Mouse (Mus musculus) lung, embryonic 14.5 days (tissue): ENCODE results near the gene Mc3r. TPM values are rescaled to one million over a fixed set of nuclear protein-coding genes. Genes with fewer than 3 reads are reported as not detected.
A peak's percentile ranks its signal among the peaks of the same experiment; 100 is the strongest.

Experiments
- ATAC-seq: fragments of 200-750 bp; cut with Nextera tagmentation; 2 replicates; pipeline ENCODE4 v1.8.0; 2017; ENCODE audit warnings: mild to moderate bottlenecking, moderate TSS enrichment, moderate library complexity; ENCODE audit not compliant: insufficient read depth
- DNase-seq: peaks from one replicate; pipeline ENCODE4 v3.0.0-alpha.2; 2015
- H3K27ac ChIP-seq: fragments of 300-500 bp; sonication (generic); 2 replicates; pipeline ENCODE4 v1.5.1; 2014; ENCODE audit warnings: low read depth, mild to moderate bottlenecking, moderate library complexity
- H3K27me3 ChIP-seq: fragments of 300-500 bp; sonication (generic); 2 replicates; pipeline ENCODE4 v1.6.1; 2014; ENCODE audit warnings: low read length, control low read depth; ENCODE audit not compliant: insufficient read depth
- H3K36me3 ChIP-seq: fragments of 300-500 bp; sonication (generic); 2 replicates; pipeline ENCODE4 v1.6.1; 2014; ENCODE audit warnings: control low read depth; ENCODE audit not compliant: insufficient read depth
- H3K4me1 ChIP-seq: fragments of 300-500 bp; sonication (generic); 2 replicates; pipeline ENCODE4 v1.6.1; 2014; ENCODE audit warnings: antibody characterized with exemption, control low read depth; ENCODE audit not compliant: insufficient read depth
- H3K4me2 ChIP-seq: fragments of 300-500 bp; sonication (generic); 2 replicates; pipeline ENCODE4 v1.6.1; 2014; ENCODE audit warnings: mild to moderate bottlenecking
- H3K4me3 ChIP-seq: fragments of 300-500 bp; sonication (generic); 2 replicates; pipeline ENCODE4 v1.5.1; 2014; ENCODE audit warnings: low read depth, low read length
- H3K9ac ChIP-seq: fragments of 300-500 bp; sonication (generic); 2 replicates; pipeline ENCODE4 v1.6.1; 2014
- H3K9me3 ChIP-seq: fragments of 300-500 bp; sonication (generic); 2 replicates; pipeline ENCODE4 v1.6.1; 2016; ENCODE audit warnings: low read depth, low read length, control low read depth
- CTCF ChIP-seq: IDR thresholded peaks from 2 replicates; pipeline ENCODE4 v1.5.1; 2016; ENCODE audit warnings: antibody characterized with exemption, low read depth
- WGBS: fragments of 180-500 bp; shearing (Covaris S2); extraction: QIAGEN DNeasy Blood & Tissue Kit; methylation state at CpG from one replicate; pipeline ENCODE4 v1.1.7; 2014; 5-methylcytosine and 5-hydroxymethylcytosine counted together
- polyA plus RNA-seq: library from polyadenylated mRNA; unstranded; fragments of >200 nt; fragmentation: Nextera tagmentation; extraction: Ambion mirVana; gene quantifications from 2 replicates; pipeline ENCODE4 v1.2.1, GENCODE M21; 2014

Mc3r gene
- polyA plus RNA-seq, 1 experiment from 2014 or later: not detected

DNA sequence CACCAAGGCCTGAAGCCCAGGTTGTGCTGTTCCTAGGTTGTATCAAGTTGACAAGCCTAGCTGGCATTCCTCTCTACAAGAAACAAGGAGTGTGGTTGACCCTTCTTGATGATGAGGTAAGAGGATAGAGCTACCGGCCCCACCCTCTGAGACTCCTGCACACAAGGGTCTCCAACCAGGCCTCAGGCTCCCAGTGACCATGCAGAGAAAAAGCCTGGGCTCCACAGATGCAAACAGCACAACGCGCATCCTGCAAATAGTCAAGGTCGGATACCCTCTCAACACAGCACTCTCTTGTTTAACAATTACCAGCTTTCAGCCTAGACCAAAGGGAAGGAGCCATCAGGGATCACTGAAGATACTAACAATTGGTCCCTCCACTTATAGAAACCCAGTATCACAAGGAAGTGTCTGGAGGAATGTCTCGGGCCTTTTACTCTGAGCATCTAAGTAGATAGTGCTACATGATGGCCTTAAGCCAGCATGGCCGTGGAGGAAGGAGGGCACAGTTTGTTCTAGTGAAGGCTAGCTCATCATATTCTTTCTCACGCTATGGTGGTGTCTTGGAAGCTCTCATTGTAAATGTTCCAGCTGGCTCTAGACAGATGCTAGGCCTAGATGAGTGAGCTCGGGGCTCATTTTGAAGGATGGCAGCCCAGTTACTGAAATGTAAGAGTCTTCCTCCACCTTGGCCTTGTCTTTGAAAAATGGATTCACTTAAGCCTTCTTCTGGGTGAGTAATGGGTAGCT is 24.7 kb upstream of the Mc3r start:
- no peaks in the 10 kb centered on the region for H3K36me3 ChIP-seq
- no peaks in the 10 kb centered on the region for H3K4me1 ChIP-seq
- H3K27me3 ChIP-seq: no peaks in the 10 kb centered on the region
- no peak overlapping the region for H3K9ac ChIP-seq
- no peak overlapping the region for H3K27ac ChIP-seq
- DNase-seq: no peak
- H3K9me3 ChIP-seq: no peaks in the 10 kb centered on the region
- 73% methylated on average over 8 of the region's 8 CpGs for WGBS
- no peak for ATAC-seq
- H3K4me2 ChIP-seq: no peak overlapping the region
- no peak overlapping the region for H3K4me3 ChIP-seq
- no peak for TF ChIP-seq CTCF

DNA sequence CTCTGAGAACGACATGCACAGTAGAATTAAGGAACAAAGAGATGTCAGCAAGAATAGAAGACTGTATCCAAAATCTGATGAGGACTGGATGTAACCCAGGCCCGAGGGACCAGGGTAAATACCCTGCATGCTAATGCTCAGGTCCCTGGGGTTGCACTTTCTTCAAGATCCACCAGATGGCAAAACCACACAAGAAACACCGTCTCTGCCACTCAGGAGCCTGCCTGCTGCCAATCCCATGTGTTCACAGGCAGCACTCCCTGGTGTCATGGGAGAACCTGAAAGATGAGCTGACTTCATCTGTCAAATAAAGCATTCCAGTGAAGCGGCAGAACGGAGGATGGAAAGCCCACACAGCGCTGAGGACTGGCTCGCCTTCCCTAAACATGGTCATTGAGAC is 21.3 kb upstream of the Mc3r start:
- H3K4me2 ChIP-seq: no peak overlapping the region
- H3K27ac ChIP-seq: no peak overlapping the region
- no peak overlapping the region for H3K9ac ChIP-seq
- H3K9me3 ChIP-seq: no peaks in the 10 kb centered on the region
- no peaks in the 10 kb centered on the region for H3K4me1 ChIP-seq
- peak; percentile 66 for DNase-seq
- H3K36me3 ChIP-seq: no peaks in the 10 kb centered on the region
- 22% methylated on average over 7 of the region's 7 CpGs for WGBS
- peak; percentile 69 for TF ChIP-seq CTCF
- no peak overlapping the region for H3K4me3 ChIP-seq
- ATAC-seq: peak; percentile 24; the same call in 1 of the 2 replicates
- no peaks in the 10 kb centered on the region for H3K27me3 ChIP-seq

GRCm38 (mm10) chr2:172227808-172228207 is 20.5 kb upstream of the Mc3r start:
- no peak for ATAC-seq
- Histone ChIP-seq H3K27ac (no peak overlapping the region), H3K9ac (no peak overlapping the region), H3K36me3 (no peaks in the 10 kb centered on the region), H3K4me1 (no peaks in the 10 kb centered on the region), H3K4me3 (no peak overlapping the region), H3K27me3 (no peaks in the 10 kb centered on the region), H3K9me3 (no peaks in the 10 kb centered on the region), H3K4me2 (no peak overlapping the region)
- 99% methylated on average over 3 of the region's 3 CpGs for WGBS
- DNase-seq: no peak
- peak; percentile 45 for TF ChIP-seq CTCF

GRCm38 (mm10) chr2:172229190-172229589 is 19.1 kb upstream of the Mc3r start:
- H3K27me3 ChIP-seq: no peaks in the 10 kb centered on the region
- H3K4me2 ChIP-seq: no peak overlapping the region
- no peaks in the 10 kb centered on the region for H3K36me3 ChIP-seq
- ATAC-seq (no peak), DNase-seq (no peak)
- no peaks in the 10 kb centered on the region for H3K9me3 ChIP-seq
- no peaks in the 10 kb centered on the region for H3K4me1 ChIP-seq
- no peak for TF ChIP-seq CTCF
- H3K4me3 ChIP-seq: no peak overlapping the region
- H3K27ac ChIP-seq: no peak overlapping the region
- no peak overlapping the region for H3K9ac ChIP-seq
- WGBS: 27% methylated on average over 3 of the region's 3 CpGs

- Histone ChIP-seq H3K27me3 (no peaks in the 10 kb centered on the region), H3K9me3 (no peaks in the 10 kb centered on the region), H3K4me3 (no peak overlapping the region), H3K4me1 (no peaks in the 10 kb centered on the region), H3K4me2 (no peak overlapping the region), H3K27ac (no peak overlapping the region), H3K9ac (no peak overlapping the region), H3K36me3 (no peaks in the 10 kb centered on the region)
- no peak for ATAC-seq
- no peak for DNase-seq
- 60% methylated on average over 4 of the region's 4 CpGs for WGBS
- no peak for TF ChIP-seq CTCF
Observed at GRCm38 (mm10) chr2:172230126-172230525, 18.2 kb upstream of the Mc3r start.

GRCm38 (mm10) chr2:172238220-172238619 is 10.1 kb upstream of the Mc3r start:
- Histone ChIP-seq H3K4me1 (no peaks in the 10 kb centered on the region), H3K9ac (no peak overlapping the region), H3K27me3 (no peaks in the 10 kb centered on the region), H3K27ac (no peak overlapping the region), H3K9me3 (no peaks in the 10 kb centered on the region), H3K36me3 (no peaks in the 10 kb centered on the region), H3K4me2 (no peak overlapping the region), H3K4me3 (no peak overlapping the region)
- no peak for TF ChIP-seq CTCF
- DNase-seq (no peak), ATAC-seq (no peak)
- 72% methylated on average over 5 of the region's 5 CpGs for WGBS

GRCm38 (mm10) chr2:172241031-172241430 is 7.3 kb upstream of the Mc3r start:
- Histone ChIP-seq H3K9me3 (no peaks in the 10 kb centered on the region), H3K4me3 (no peak overlapping the region), H3K4me2 (no peak overlapping the region), H3K27me3 (no peaks in the 10 kb centered on the region; the same call in 1 of the 2 replicates), H3K27ac (no peak overlapping the region), H3K36me3 (no peaks in the 10 kb centered on the region), H3K4me1 (no peaks in the 10 kb centered on the region), H3K9ac (no peak overlapping the region)
- TF ChIP-seq CTCF: no peak
- WGBS: 14% methylated on average over 5 of the region's 5 CpGs
- ATAC-seq (no peak), DNase-seq (peak; percentile 90)
